Mouse (Mus musculus): Measurements from ENCODE around the gene Bnip3.

Bnip3 gene

DNA sequence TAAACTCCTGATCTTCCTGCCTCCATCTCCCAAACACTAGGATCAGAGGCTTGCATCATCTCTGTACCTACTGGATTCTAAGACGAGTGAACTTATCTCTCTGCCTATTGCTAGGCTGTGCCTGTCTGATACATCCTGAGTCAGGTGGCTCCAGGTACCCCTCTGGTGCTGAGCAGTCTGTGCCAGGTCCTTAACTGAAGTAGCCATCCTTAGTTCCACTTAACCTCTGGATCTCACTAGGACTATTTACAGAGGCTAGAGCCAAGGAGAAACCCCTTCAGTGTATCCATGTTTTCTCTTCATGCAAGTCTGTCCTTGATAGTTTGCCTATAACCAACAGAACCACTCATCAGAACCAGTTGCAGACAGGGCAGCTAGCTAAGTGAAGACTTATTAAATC, 2.9 kb downstream of the Bnip3 start:
- in situ Hi-C loops (cut with MseI, MboI), result no loop called here

DNA sequence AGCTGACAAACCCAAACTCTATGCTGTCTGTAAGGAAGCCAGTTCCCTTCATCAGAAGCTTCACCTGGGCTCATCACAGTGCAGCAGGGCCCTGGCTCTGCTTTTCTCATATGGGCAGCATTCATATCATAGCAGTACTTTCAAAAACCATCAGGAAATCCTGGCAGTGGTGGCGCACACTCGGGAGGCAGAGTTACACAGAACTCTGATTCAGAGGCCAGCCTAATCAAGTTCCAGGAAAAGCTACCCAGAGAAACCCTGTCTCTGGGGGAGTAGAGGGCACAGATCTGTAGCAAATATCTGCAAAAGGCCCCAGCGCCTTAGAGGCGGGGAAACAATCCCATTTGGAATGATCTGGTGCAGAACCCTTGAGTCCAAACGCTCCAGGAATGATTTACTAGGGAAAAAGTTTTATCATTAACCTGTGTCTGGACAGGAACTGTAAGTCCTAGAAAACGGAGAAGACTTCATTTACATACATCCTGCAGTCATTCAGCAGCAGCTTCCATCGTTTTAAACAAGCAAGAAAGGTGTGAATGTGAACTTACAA, 5.4 kb downstream of the Bnip3 start:
- in situ Hi-C loops (cut with MseI, MboI), result no loop called here

DNA sequence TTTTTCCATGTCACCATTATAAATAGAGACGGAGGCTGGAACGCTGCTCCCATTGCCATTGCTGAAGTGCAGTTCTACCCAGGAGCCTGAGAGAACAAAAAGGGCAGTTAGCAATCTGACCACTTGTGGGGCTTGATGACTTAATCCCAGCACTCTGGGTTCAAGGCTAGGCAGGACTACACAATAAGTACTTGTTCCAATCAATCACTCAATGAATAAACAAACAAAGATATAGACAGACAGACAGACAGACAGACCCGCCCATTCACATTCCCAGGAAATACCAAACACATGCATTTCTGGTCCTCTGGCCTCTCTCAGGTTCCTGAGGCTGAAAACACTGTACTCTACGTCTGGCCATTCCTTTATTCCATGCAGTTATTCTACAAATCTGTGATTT, 10.6 kb downstream of the Bnip3 start:
- in situ Hi-C loops (cut with MseI, MboI), result no loop called here

DNA sequence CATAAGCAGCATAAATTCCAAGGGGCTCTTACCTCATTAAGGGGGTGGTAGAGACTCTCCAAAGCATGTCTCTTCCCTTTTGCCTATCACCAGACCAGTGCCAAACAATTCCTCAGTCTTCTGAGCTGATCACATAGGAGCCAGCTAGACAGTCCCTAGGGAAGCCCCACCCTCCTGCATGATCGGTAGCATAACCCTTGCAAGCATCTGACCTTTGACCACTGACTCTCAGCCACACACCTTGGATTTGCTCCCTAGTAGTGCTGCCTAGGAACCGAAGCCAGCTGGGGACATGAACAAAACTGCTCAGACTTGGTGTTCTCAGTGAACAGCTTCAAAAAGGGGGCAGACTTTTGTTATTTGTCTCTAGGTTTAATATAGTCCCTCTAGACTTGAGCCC, 11.2 kb downstream of the Bnip3 start:
- in situ Hi-C loops (cut with MseI, MboI), result no loop called here

DNA sequence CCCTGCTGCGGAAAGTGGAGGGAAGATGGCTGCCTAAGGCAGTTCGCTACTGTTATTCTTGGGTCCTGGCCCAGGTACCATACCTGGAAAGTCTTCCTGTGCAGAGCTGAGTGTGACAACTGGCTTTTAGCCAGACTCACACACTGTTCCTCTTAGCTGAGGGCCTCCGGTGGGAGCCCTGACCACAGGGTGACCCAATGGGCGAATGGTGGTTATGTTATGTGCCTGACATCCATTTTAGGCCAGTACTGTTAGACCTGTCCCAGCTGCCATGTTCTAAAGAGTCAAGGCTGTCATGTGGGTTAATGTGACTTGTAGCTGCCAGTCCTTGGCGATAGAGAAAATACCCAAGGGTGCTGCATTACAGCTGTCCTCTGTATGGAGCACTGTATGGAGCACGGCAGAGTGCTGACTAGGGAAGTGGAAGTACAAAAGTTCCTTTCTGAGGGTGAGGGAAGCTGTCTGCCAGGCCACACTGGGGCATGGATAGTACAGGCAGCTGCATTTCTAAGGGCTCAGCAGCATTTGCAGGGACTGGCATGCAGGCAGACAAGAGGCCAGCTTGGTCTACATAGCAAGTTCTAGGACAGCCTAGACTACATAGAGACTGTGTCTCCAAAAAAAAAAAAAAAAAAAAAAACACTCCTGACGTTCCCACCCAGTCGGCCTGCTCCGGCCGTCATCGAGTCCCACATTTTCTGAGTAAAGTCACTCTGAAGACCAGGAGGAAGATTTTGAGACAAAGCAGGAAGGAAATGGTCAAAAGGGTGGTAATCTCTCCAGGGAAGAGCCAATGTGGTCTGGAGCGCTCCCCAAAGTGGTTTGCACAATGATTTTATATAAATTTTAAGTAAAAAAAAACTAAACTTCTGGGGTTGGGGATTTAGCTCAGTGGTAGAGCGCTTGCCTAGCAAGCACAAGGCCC, 23.7 kb downstream of the Bnip3 start:
- in situ Hi-C loops (cut with MseI, MboI), result no loop called here

DNA sequence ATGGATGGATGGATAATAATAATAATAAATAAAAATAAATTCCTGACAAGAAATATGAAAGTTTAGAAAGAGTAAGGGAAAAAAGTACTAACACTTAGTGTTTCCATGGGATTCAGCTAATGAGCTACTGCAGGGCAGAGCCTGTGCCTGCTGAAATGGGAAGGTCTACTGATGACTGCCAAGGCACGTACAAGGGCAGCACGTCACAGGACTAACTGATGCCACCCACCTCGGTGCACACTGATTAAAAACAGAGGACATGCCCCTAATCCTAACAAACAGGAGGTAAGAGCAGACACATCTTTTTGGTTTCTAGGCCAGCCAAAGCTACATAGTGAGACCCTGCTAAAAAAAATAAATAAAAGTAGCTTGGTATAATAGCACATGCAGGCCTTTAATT, 25.6 kb downstream of the Bnip3 start:
- in situ Hi-C loops (cut with MseI, MboI), result no loop called here

DNA sequence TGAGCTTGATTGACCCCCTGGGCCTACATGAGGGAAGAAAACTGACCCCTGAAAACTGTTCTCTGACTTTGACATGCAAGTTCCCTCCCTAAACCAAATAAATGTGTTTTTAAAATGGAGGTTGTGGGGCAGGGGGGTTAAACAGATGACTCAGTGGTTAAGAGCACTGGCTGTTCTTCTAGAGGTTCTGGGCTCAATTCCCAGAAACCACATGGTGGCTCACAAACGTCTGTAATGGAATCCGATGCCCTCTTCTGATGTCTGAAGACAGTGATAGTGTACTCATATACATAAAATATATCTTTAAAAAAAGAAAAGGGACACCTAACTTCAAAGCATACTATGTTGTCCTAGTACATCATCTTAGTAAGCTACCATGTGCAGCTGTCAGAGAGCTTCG, 34.3 kb downstream of the Bnip3 start:
- in situ Hi-C loops (cut with MseI, MboI), result no loop called here

DNA sequence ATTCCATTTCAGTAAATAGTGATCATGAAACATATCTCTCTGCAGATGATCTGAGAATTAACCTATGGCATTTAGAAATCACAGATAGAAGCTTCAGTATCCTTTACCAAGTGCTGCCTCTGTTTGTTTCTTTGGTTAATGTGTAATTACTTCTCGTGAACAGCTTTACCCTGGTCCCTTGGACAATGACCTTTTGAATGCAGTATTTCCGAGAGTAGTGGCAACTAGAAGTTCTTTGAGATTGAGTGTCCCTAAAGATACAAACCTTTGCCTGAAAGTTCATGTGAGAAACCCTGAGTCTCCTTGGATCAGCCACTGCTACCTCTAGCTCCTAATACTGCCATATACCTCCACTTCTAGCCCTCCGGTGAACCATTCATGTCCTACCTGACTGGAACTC, 36.4 kb downstream of the Bnip3 start:
- in situ Hi-C loops (cut with MseI, MboI), result no loop called here

DNA sequence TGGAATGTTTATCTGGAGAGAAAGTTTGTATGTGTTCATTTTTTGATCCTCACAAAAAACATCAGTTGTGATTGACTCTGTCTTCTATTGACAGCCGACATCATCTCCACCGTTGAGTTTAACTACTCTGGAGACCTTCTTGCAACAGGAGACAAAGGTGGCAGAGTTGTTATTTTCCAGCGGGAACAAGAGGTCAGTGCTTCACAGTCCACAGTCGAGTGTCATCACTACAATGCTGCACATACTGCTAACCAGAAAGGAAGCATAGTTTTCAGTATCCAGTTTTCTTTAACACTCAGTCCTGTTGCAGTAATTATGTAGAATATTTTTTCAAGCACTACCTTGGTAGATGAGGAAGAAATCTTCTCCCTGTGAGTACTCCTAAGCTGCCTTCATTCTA, 41.0 kb downstream of the Bnip3 start:
- in situ Hi-C loops (cut with MseI, MboI), result no loop called here

DNA sequence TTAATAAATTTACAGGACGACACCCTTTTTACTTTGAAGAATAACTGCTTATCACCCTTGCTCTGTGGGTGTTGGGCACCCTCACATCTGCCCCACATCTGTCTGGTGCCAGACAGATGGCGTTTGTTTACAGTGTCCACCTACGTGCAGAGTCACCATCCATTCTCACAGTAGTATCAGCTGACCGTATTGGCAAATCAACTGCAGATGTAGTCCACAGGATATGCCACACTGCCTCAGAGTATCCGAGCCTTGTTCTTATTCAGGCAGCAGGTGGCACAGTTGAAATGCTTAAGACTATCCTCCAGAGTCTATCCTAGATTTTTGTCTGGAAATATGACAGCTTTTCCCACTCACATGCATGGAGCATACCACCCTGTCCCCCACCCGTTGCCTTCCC, 42.0 kb downstream of the Bnip3 start:
- in situ Hi-C loops (cut with MseI, MboI), result no loop called here

DNA sequence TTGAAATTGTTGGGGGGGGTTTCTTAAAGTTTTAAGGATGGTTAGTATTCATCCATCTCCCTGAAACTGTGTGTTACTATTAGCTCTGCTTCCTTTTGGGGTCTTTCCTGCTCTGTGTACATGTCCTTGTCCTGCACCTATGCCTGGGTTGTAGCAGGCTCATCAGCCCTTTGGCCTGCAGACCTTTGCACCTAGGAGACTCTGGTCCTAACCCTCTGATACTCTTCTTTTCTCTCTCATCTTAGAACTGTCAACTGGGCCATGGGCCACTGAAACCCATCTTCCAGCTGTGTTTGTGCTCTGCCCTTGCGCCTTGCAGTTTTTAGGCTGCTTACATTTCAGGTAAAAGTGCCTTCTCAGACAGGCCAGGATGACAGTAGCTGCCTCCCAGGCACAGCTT, 44.5 kb downstream of the Bnip3 start:
- in situ Hi-C loops (cut with MseI, MboI), result no loop called here

DNA sequence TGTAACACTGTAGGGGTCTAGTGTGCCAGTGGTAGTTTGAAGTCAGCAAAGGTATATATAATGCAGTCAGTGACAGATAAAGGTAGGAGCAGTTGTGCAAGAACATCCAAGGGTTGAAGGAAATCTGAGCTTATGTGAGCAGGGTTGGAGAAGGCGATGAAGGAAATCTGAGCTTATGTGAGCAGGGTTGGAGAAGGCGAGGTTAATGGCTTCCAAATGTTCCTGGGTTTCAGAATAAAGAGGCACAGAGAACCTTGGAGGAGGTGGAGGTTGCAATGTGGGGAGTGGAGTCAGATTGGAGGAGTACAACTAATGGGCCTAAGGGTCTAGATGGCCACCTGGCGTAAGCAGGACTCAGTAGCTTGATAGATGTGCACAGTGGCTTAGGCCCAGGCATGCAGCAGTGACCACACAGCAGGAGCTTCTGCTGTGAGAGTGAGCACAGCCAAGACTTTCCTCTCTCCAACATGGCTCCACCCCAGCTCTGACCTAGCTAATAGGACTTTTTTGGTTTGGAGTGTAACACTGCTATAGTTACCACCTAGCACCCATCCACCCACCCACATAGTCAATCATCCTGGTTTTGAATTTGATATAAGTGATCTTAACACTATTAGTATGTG, 45.3 kb downstream of the Bnip3 start:
- in situ Hi-C loops (cut with MseI, MboI), result no loop called here

DNA sequence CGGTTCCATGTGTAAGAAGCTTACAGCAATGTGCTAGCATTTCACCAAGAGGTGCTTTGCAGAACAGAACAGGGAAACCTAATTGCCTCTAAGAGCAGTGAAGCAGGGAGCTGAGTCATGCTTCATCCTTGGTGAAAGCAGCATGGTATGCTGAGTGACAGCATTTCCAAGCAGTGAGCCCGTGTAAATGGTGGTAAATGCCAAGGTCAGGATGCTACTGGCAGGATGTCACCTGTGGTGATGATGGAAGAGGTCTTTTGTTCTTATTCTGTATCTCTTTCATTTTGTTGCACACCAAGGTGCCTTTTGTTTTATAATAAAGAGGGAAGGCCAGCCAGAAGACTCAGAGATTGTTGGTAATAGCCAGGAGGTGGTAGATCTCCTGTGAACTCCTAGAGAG, 52.6 kb downstream of the Bnip3 start:
- in situ Hi-C loops (cut with MseI, MboI), result no loop called here

DNA sequence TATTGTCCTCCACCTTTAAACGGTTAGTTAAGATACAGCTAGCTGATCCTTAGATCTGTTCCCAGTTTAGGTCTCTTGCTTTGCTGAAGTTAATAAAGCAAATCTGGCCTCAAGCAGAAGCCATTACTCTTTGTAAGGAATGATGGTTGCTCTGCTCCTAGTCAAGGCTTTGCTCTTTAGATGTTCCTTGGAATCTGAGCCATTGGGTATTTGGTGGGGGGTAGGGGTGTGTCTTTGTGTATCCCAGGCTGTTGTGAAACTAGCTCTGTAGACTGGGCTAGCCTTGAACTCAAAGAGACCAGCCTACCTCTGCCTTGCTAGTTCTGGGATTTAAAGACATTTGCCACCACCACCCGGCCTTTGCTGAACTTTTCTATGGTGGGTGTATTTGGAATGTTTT, 55.1 kb downstream of the Bnip3 start:
- in situ Hi-C loops (cut with MseI, MboI), result no loop called here

DNA sequence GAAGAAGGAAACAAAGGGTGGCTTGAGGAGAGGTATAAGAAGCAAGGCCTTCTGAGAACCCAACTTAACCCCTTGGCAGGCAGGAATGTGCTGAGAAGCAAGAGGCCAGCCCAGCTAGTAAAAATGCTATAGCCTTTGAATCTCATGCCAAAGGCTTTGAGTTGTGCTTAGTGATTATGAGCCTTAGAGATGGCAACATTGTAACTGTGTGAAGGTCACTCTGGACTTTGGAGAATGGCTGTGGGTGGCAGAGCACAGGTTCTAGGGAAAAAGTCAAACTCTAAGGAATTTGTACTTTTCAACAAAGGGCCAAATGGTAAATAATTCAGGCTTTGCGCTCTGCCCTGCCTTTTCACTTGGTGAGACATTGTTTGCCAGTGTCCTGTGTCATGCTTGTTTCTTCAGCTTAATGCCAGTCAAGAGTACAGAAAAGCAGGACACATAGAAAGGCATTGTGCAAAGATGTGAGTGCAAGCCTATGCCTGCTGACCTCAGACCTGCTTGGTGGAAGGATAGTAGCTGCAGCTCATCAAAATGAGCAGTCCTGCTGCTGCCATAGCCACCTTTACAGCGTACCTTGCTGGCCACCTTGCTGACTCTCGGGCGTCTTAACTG, 55.8 kb downstream of the Bnip3 start:
- in situ Hi-C loops (cut with MseI, MboI), result no loop called here

DNA sequence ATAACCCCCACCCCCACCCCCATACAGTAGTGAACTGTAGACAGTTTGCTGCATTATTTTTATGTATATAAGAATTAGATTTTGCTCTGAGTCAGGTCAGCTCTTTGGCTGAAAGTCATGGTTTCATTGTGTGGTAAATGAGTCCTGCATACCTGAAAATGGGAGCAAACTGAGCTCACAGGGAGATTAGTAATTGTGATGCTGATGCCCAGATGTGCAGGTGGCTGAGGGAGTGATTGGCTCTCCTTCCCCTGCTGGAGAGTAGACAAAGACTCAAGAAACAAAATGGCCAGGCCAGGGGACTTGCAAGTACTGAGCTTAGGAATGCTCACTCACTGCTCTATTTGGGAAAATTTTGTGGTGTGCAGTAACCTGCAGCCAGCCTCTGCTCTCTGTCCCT, 59.2 kb downstream of the Bnip3 start:
- in situ Hi-C loops (cut with MseI, MboI), result no loop called here

DNA sequence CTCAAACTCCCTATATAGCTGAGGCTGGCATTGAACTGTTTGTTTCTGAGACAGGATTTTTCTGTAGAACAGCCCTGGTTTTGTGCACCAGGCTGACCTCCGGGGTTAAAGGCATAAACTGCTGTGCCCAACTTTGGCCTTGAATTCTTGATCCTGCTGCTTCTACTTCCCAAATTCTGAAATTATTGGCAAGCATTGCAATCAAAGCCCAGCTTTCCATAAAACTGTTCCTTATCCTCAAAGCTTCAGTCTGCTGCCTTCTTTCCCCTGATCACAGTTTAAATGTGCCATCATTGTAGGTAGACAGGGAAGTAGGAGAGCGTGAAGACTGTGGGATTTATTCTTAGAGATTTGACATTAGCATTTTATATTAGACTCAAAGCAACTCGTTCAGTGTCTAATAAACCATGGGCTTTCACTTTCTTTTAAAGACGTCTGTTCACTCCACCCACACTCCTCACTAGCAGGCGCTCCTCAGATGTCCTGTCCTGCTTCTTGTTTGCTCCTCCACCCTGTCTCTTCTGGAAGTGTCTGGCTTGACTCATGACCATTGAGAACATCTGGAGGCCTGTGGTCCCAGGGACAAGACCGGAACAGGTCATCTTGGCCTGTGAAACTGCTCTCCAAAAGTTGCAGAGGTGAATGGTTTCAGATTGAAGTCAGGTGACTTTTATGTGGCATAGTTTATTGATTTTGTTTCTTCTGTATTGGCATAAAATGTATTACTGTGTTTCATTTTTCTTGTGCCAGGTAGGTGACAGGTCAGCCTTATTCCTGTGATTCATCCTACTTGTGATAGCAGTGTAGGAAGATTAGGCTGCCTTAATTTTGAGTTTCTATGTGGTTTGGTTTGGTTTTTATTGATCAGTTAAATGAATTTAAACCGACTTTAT, 61.0 kb downstream of the Bnip3 start:
- in situ Hi-C loops (cut with MseI, MboI), result loop anchor here in 1 of 2 experiments (10.0 to 25.0 kb wide), 2 partner anchors 77 to 1361 kb away; no protein-coding TSS in a partner anchor

DNA sequence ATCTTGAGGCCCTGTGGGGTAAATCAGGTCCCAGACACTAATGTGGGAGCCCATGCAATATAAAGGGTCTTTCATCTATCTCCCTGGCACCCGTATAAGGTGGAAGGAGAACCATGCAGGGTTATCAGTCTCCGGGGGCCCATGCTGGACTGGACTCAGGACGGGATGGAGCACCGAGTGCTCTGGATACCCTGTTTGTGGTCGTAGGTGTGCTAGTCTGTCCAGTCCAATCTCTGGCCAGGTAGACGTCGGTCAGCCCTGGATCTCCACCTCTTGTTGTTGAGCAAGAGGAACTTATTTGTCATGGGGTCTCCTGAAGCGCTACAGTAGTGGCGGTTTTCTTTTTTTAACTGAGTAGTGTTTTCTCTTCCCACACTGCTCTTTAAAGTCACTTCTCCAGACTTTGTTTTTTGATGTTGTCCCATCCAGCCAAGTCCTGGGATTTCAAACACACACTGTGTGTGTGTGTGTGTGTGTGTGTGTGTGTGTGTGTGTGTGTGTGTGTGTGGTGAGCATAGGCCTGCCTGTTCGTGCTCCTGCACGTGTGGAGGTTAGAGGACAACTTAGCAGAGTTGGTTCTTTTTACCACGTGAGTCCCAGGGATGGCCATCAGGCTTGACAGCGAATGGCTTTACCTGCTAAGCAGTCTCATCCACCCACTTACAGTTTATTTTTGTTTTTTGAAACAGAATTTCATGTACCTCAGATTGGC, 61.8 kb downstream of the Bnip3 start:
- in situ Hi-C loops (cut with MseI, MboI), result loop anchor here in 1 of 2 experiments (10.0 to 25.0 kb wide), 2 partner anchors 77 to 1360 kb away; no protein-coding TSS in a partner anchor

DNA sequence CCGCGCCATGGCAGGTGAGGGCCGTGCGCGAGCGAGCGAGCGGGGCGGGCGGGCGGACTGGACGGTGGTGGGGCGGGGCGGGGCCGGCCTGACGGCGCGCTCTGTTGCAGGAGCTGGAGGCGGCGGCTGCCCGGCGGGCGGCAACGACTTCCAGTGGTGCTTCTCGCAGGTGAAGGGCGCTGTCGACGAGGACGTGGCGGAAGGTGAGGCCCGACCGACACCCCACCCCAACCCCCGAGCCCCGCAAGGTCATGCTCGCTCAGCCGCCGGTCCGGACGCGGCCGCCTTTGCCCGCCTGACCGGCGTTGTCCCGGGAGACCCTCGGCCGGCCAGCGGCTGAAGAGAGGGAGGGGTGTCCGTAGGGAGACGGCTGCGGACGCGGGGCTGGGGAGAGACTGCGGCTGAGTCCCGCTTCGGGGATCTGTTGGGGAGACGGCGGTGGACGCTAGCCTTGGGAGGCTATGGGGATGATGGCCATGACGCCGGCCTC, 62.8 kb downstream of the Bnip3 start:
- in situ Hi-C loops (cut with MseI, MboI), result loop anchor here in 1 of 2 experiments (10.0 to 25.0 kb wide), 2 partner anchors 78 to 1359 kb away; no protein-coding TSS in a partner anchor

Measured in mouse trophoblast stem cell (cell line).